Mouse (Mus musculus) C2C12 (cell line): Measurements from ENCODE around the gene Sema4d.

Experiments used
- CEBPB ChIP-seq: IDR thresholded peaks from one replicate; pipeline ENCODE4 v1.6.1; 2011; ENCODE audit warnings: low read depth, mild to moderate bottlenecking, control low read depth, moderate library complexity
- CTCF ChIP-seq: IDR thresholded peaks from one replicate; pipeline ENCODE4 v1.5.1; 2011; ENCODE audit not compliant: control insufficient read depth, insufficient read depth, insufficient read length

DNA sequence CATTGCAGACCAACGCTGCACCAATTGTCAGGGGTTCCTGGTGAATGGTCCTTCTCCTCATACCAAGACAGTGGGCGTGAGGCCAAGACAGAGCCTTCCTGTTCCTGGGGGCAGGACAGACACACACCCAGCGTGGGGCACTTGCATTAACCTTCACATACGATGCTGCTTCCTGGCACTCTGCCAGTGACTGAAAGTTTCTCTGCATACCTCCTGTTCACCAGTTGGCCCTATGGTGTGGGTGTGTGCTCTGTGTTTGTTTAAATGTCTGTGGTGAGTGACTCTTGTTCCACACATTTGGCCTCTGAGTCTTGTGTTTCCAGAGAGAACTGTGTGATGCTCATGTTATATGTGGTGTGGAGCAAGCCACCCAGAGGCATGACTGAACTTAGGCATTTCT is 116.9 kb downstream of the Sema4d start:
- TF ChIP-seq CTCF (no peak), CEBPB (no peak)
